Mouse (Mus musculus) naive thymus-derived CD4-positive, alpha-beta T cell, adult 5 months (primary cell): ENCODE measurements around the gene Lyg1. TPM values are rescaled to one million over a fixed set of nuclear protein-coding genes. Genes with fewer than 3 reads are reported as not detected.

Source experiments
- polyA plus RNA-seq: library from polyadenylated mRNA; unstranded; fragments of 100-300 nt; shearing (Covaris generic); gene quantifications from one replicate; pipeline ENCODE4 v1.2.1, GENCODE M21; 2017

Gene Lyg1
- not detected for polyA plus RNA-seq

GRCm38 (mm10) chr1:37957659-37958058, at the start of gene Lyg1:
TSS of gene Lyg1 (minus strand) at chr1:37957759.

GRCm38 (mm10) chr1:37997867-37998266, 40.3 kb upstream of the Lyg1 start, which contains the start of the genes Txndc9 and Eif5b:
TSS of gene Txndc9 (minus strand) at chr1:37997893.
TSS of gene Eif5b (plus strand) at chr1:37998010.

GRCm38 (mm10) chr1:37916393-37916792, 41.2 kb downstream of the Lyg1 start, which contains the start of gene Lyg2:
TSS of gene Lyg2 (minus strand) at chr1:37916493.

Other genes with a start within 250 kb of the Lyg1 start
- gene 2010300C02Rik, start 237.7 kb downstream of the Lyg1 start, polyA plus RNA-seq = 0.87 TPM
- 2.5 TPM for gene Tsga10, start 91.3 kb downstream of the Lyg1 start, polyA plus RNA-seq
- 1.6 TPM for gene Lipt1, start 86.0 kb downstream of the Lyg1 start, polyA plus RNA-seq
- gene Mitd1, start 67.3 kb downstream of the Lyg1 start, polyA plus RNA-seq = 58.0 TPM
- gene Mrpl30, start 67.3 kb downstream of the Lyg1 start, polyA plus RNA-seq = 169 TPM
- gene Lyg2, start 41.3 kb downstream of the Lyg1 start, polyA plus RNA-seq = not detected
- gene Txndc9, start 40.1 kb upstream of the Lyg1 start, polyA plus RNA-seq = 89.8 TPM
- gene Eif5b, start 40.3 kb upstream of the Lyg1 start, polyA plus RNA-seq = 23.4 TPM
- 53.0 TPM for gene Rev1, start 172.0 kb upstream of the Lyg1 start, polyA plus RNA-seq